Mouse (Mus musculus) MEL (cell line): ENCODE measurements around the gene Eva1b. TPM values are rescaled to one million over a fixed set of nuclear protein-coding genes. Genes with fewer than 3 reads are reported as not detected.

Experiments used
- DNase-seq: peaks from one replicate; pipeline ENCODE4 v3.0.0; 2011; ENCODE audit warnings: low read depth, low spot score
- H3K27ac ChIP-seq: 2 replicates; pipeline ENCODE4 v1.5.1; 2012; ENCODE audit warnings: low read depth, mild to moderate bottlenecking, control low read depth, low read length, moderate library complexity; ENCODE audit not compliant: control insufficient read depth
- H3K27me3 ChIP-seq, 2 experiments: fragments of 150-350 bp in 1 of 2; sonication (generic) in 1 of 2; 2 replicates each; pipeline ENCODE4 v1.6.1; 2012; ENCODE audit warnings: low read length in 2 of 2, mild to moderate bottlenecking in 2 of 2, improper control_type of control experiment in 1 of 2, moderate library complexity in 1 of 2; ENCODE audit not compliant: insufficient read depth in 2 of 2, control insufficient read depth in 1 of 2
- H3K36me3 ChIP-seq, 2 experiments: 2 replicates each; pipeline ENCODE4 v1.6.1; 2012 to 2014; ENCODE audit warnings: low read length in 2 of 2, improper control_type of control experiment in 1 of 2, inconsistent platforms in 1 of 2, mild to moderate bottlenecking in 1 of 2; ENCODE audit not compliant: insufficient read depth in 2 of 2, control insufficient read depth in 1 of 2
- H3K4me1 ChIP-seq, 2 experiments: fragments of 150-350 bp in 1 of 2; sonication (generic) in 1 of 2; 2 replicates each; pipeline ENCODE4 v1.6.1; 2012; ENCODE audit warnings: low read length in 2 of 2, improper control_type of control experiment in 1 of 2, mild to moderate bottlenecking in 1 of 2; ENCODE audit not compliant: insufficient read depth in 2 of 2, control insufficient read depth in 1 of 2
- H3K4me3 ChIP-seq, 2 experiments: fragments of 150-350 bp in 1 of 2; sonication (generic) in 1 of 2; 2 replicates each; pipeline ENCODE4 v1.5.1; 2012; ENCODE audit warnings: low read depth in 2 of 2, low read length in 2 of 2, mild to moderate bottlenecking in 2 of 2, moderate library complexity in 2 of 2, control low read depth in 1 of 2, improper control_type of control experiment in 1 of 2; ENCODE audit not compliant: control insufficient read depth in 1 of 2, insufficient read depth in 1 of 2
- H3K79me2 ChIP-seq: 2 replicates; pipeline ENCODE4 v1.6.1; 2012; ENCODE audit warnings: mild to moderate bottlenecking, low read length, moderate library complexity; ENCODE audit not compliant: control insufficient read depth, poor library complexity, insufficient read depth
- H3K9ac ChIP-seq: 2 replicates; pipeline ENCODE4 v1.6.1; 2012; ENCODE audit warnings: low read depth, mild to moderate bottlenecking, control low read depth, low read length, moderate library complexity; ENCODE audit not compliant: control insufficient read depth, poor library complexity, severe bottlenecking
- H3K9me3 ChIP-seq: fragments of 150-350 bp; sonication (generic); replicated peaks from 2 replicates; pipeline ENCODE4 v1.6.1; 2012; ENCODE audit warnings: mild to moderate bottlenecking, low read length, improper control_type of control experiment, moderate library complexity; ENCODE audit not compliant: insufficient read depth
- BHLHE40 ChIP-seq: IDR thresholded peaks from 2 replicates; pipeline ENCODE4 v1.6.1; 2012; ENCODE audit warnings: low read depth, mild to moderate bottlenecking, inconsistent platforms, low read length, improper control_type of control experiment, borderline replicate concordance
- CHD1 ChIP-seq: IDR thresholded peaks from 2 replicates; pipeline ENCODE4 v1.6.1; 2012; ENCODE audit warnings: low read depth, mild to moderate bottlenecking, inconsistent platforms, low read length, improper control_type of control experiment
- CHD2 ChIP-seq: IDR thresholded peaks from 2 replicates; pipeline ENCODE4 v1.6.1; 2011; ENCODE audit warnings: low read length, improper control_type of control experiment
- EP300 ChIP-seq, 2 experiments: IDR thresholded peaks; 2 replicates each; pipeline ENCODE4 v1.6.1; 2011; ENCODE audit warnings: improper control_type of control experiment in 2 of 2, low read length in 2 of 2, low read depth in 1 of 2, mild to moderate bottlenecking in 1 of 2
- GABPA ChIP-seq: IDR thresholded peaks from 2 replicates; pipeline ENCODE4 v1.6.1; 2012; ENCODE audit warnings: low read depth, mild to moderate bottlenecking, inconsistent platforms, low read length, improper control_type of control experiment, moderate library complexity
- GATA1 ChIP-seq: IDR thresholded peaks from 2 replicates; pipeline ENCODE4 v1.6.1; 2011; ENCODE audit warnings: low read depth, low read length, improper control_type of control experiment
- JUND ChIP-seq: IDR thresholded peaks from 2 replicates; pipeline ENCODE4 v1.6.1; 2011; ENCODE audit warnings: low read depth, mild to moderate bottlenecking, improper control_type of control experiment, low read length
- MAFK ChIP-seq: IDR thresholded peaks from 2 replicates; pipeline ENCODE4 v1.6.1; 2011; ENCODE audit warnings: low read depth, mild to moderate bottlenecking, low read length, improper control_type of control experiment, borderline replicate concordance
- MAX ChIP-seq: IDR thresholded peaks from 2 replicates; pipeline ENCODE4 v1.6.1; 2011; ENCODE audit warnings: low read length, improper control_type of control experiment
- MAZ ChIP-seq: IDR thresholded peaks from 2 replicates; pipeline ENCODE4 v1.6.1; 2012; ENCODE audit warnings: low read depth, mild to moderate bottlenecking, inconsistent platforms, low read length, improper control_type of control experiment
- MEF2A ChIP-seq: IDR thresholded peaks from 2 replicates; pipeline ENCODE4 v1.6.1; 2014; ENCODE audit warnings: low read depth, mild to moderate bottlenecking, inconsistent platforms, low read length, improper control_type of control experiment; ENCODE audit not compliant: poor library complexity, insufficient replicate concordance, severe bottlenecking; ENCODE audit errors: extremely low read depth
- MYB ChIP-seq: IDR thresholded peaks from 2 replicates; pipeline ENCODE4 v1.6.1; 2011; ENCODE audit warnings: mild to moderate bottlenecking, low read depth, low read length, improper control_type of control experiment
- MYC ChIP-seq: IDR thresholded peaks from 2 replicates; pipeline ENCODE4 v1.6.1; 2011; ENCODE audit warnings: low read depth, mild to moderate bottlenecking, low read length, improper control_type of control experiment, moderate library complexity
- POLR2AphosphoS2 ChIP-seq: IDR thresholded peaks from 2 replicates; pipeline ENCODE4 v1.6.1; 2011; ENCODE audit warnings: low read length, improper control_type of control experiment
- POLR2AphosphoS5 ChIP-seq: IDR thresholded peaks from 2 replicates; pipeline ENCODE4 v1.6.1; 2012; ENCODE audit warnings: low read depth, borderline replicate concordance, mild to moderate bottlenecking, inconsistent platforms, low read length, moderate library complexity, mixed read lengths
- TAL1 ChIP-seq: IDR thresholded peaks from 2 replicates; pipeline ENCODE4 v1.6.1; 2012; ENCODE audit warnings: mild to moderate bottlenecking, inconsistent platforms, low read length, moderate library complexity, mixed read lengths
- TBP ChIP-seq: IDR thresholded peaks from 2 replicates; pipeline ENCODE4 v1.8.0; 2011; ENCODE audit warnings: low read depth, low read length, improper control_type of control experiment
- UBTF ChIP-seq: IDR thresholded peaks from 2 replicates; pipeline ENCODE4 v1.6.1; 2012; ENCODE audit warnings: low read depth, mild to moderate bottlenecking, inconsistent platforms, low read length, improper control_type of control experiment, moderate library complexity, borderline replicate concordance; ENCODE audit not compliant: insufficient read depth
- ZKSCAN1 ChIP-seq: IDR thresholded peaks from 2 replicates; pipeline ENCODE4 v1.6.1; 2012; ENCODE audit warnings: low read depth, mild to moderate bottlenecking, inconsistent platforms, low read length, improper control_type of control experiment, moderate library complexity
- ZMIZ1 ChIP-seq: IDR thresholded peaks from 2 replicates; pipeline ENCODE4 v1.6.1; 2012; ENCODE audit warnings: low read depth, mild to moderate bottlenecking, inconsistent platforms, low read length, improper control_type of control experiment, moderate library complexity
- ZNF384 ChIP-seq: IDR thresholded peaks from 2 replicates; pipeline ENCODE4 v1.6.1; 2012; ENCODE audit warnings: low read depth, mild to moderate bottlenecking, inconsistent platforms, low read length, improper control_type of control experiment
- polyA plus RNA-seq, 2 experiments: library from polyadenylated mRNA; stranded (reverse) in 1 of 2; unstranded in 1 of 2; fragments of >175 nt in 1 of 2; fragments of >200 nt in 1 of 2; gene quantifications; 2 replicates each; pipeline versions ENCODE4 v1.2.1 to v1.2.4; 2012; ENCODE audit warnings: low replicate concordance in 2 of 2, low read depth in 1 of 2; ENCODE audit not compliant: insufficient read length in 2 of 2, insufficient read depth in 1 of 2, missing spikeins in 1 of 2
- total RNA-seq: library from RNA; depleted of rRNA; stranded (reverse); fragments of 300-350 nt; gene quantifications from 2 replicates; pipeline ENCODE4 v1.2.3, GENCODE M21; 2012

The Eva1b gene
- total and polyA plus RNA-seq, 3 experiments: 9.6 to 12.2 TPM; not detected in 1

- Histone ChIP-seq H3K27ac (no peak overlapping the region), H3K9ac (no peak overlapping the region), H3K9me3 (no peaks in the 10 kb centered on the region), H3K79me2 (peaks cover 1% of the 10 kb centered on the region), H3K4me3 (no peak overlapping the region), H3K36me3 (peaks cover 0 to 6% of the 10 kb centered on the region in 2 experiments; a peak in 1 of 4 replicates), H3K27me3 (no peaks in the 10 kb centered on the region), H3K4me1 (no peaks in the 10 kb centered on the region)
- TF ChIP-seq MYB: no peak
- no peak for TF ChIP-seq CHD2
- no peak for TF ChIP-seq GABPA
- no peak for TF ChIP-seq MAZ
- no peak for TF ChIP-seq MAX
- TF ChIP-seq TAL1: no peak
- no peak for TF ChIP-seq ZMIZ1
- TF ChIP-seq TBP: no peak
- TF ChIP-seq ZKSCAN1: no peak
- no peak for TF ChIP-seq POLR2AphosphoS5
- TF ChIP-seq CHD1: no peak
- no peak for TF ChIP-seq MYC
- TF ChIP-seq BHLHE40: no peak
- no peak for TF ChIP-seq POLR2AphosphoS2
- no peak for TF ChIP-seq GATA1
- TF ChIP-seq MEF2A: no peak
- no peak for DNase-seq
Measured at GRCm38 (mm10) chr4:126118651-126119050, 28.9 kb upstream of the Eva1b start.

DNA sequence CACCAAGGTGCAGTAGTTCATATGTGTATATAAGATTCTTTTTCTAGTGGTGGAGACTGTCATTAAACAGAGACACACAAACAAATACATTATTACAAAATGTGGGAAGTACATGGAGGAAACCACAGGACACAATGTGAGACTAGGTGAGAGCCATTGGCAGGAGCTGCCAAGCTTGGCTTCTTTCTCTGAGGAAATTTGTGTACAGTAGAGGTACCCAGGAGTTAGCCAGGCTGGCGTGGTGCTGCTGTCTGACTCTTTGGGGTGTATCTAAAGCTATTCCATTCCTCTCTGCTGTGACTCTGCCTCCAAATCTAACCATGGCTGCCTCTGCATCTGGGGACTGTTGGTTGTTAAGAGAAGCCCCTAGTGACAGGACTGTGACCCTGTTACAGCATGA, 28.5 kb upstream of the Eva1b start:
- no peak overlapping the region for H3K27ac ChIP-seq
- H3K9ac ChIP-seq: no peak overlapping the region
- TF ChIP-seq MYB (no peak), CHD1 (no peak), EP300 (IDR thresholded peaks at IDR 0.05; ENCODE audit: low read depth in 1 of 2, low read length in 2 of 2) (no peak), ZMIZ1 (no peak), UBTF (no peak), ZNF384 (no peak), JUND (no peak), MAFK (no peak), POLR2AphosphoS2 (no peak)
- peaks cover 0 to 6% of the 10 kb centered on the region in 2 experiments; a peak in 1 of 4 replicates for H3K36me3 ChIP-seq
- DNase-seq: no peak
- H3K4me3 ChIP-seq: no peak overlapping the region
- H3K79me2 ChIP-seq: peaks cover 1% of the 10 kb centered on the region
- no peaks in the 10 kb centered on the region for H3K27me3 ChIP-seq
- no peaks in the 10 kb centered on the region for H3K4me1 ChIP-seq
- no peaks in the 10 kb centered on the region for H3K9me3 ChIP-seq
